Mouse (Mus musculus): Measurements from ENCODE around the gene Tox4. TPM values are rescaled to one million over a fixed set of nuclear protein-coding genes. Genes with fewer than 3 reads are reported as not detected.
"Not testable (repeated sequence)": the region's sequence is repeated elsewhere in the genome, so short reads cannot be mapped to it uniquely, and the experiment has no call there.

Tox4 gene
- polyA plus RNA-seq, 1 experiment from 2014 or later, result 40.2 TPM

- Histone ChIP-seq H3K27ac (no peak overlapping the region), H3K4me3 (no peak overlapping the region), H3K27me3 (ENCODE audit: insufficient read depth, poor library complexity, severe bottlenecking) (no peaks in the 10 kb centered on the region), H3K36me3 (peaks cover 34% of the 10 kb centered on the region), H3K4me1 (peaks cover 6% of the 10 kb centered on the region), H3K9me3 (no peaks in the 10 kb centered on the region)
- no peak for DNase-seq (ENCODE audit: low spot score)
- 92% methylated on average over 5 of the region's 5 CpGs for WGBS
Measured at GRCm38 (mm10) chr14:52283629-52284028, 4.7 kb downstream of the Tox4 start.

DNA sequence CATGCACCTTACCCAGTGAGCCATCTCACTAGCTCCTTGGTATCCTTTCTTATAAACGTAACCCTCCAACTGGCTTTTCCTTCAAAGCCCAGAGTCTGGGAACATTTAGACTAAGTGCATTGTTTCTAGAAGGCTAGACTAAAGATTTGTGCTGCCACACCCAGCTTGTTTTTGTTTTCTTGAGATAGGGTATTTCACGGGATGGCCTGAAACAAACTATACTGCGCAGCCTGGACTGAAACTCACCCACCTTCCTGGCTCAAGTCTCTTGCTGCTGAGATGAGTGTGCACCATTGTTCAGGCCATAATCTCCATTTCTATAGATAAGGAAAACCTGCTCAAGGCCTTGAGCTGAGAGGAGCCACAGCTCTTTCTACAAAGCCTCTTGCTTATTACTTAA is 5.2 kb downstream of the Tox4 start:
- H3K4me3 ChIP-seq, result no peak overlapping the region
- no peaks in the 10 kb centered on the region for H3K27me3 ChIP-seq (ENCODE audit: insufficient read depth, poor library complexity, severe bottlenecking)
- no peak for DNase-seq (ENCODE audit: low spot score)
- 77% methylated on average over 3 of the region's 3 CpGs for WGBS
- no peaks in the 10 kb centered on the region for H3K9me3 ChIP-seq
- H3K27ac ChIP-seq, result no peak overlapping the region
- H3K4me1 ChIP-seq, result peaks cover 6% of the 10 kb centered on the region
- H3K36me3 ChIP-seq, result peaks cover 40% of the 10 kb centered on the region

DNA sequence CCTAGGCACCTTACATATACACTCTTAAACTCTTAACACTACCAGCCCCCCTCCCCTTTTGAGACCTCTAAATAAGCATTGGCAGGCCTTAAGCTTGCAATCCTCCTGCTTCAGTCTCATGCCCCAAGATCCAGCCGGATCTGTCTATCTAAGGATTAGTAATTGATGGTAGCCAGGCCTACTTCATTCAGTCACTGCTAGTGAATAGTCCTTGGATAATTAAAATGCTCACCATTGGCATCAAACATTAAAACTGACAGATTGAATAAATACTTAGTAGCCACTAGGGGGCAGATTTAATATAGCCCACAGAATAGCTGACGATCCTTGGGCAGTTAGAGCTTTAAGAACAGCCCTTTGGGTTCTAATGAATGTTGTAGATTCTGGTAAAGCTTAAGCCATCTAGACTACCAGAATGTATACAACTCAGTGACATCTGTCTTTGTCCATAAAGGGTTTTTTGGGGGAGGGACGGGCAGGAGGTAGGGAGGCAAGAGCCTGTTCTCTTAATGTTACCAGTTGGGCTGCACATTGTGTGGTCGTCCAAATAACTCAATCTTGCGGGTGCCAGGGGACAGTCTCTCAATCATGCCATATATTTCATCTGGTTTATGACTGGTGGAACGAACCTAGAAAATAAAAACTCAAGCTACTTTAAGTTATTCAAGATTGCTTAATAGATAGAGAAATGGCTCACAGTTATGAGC is 16.8 kb downstream of the Tox4 start:
- WGBS, result 78% methylated on average over 6 of the region's 6 CpGs
- H3K27me3 ChIP-seq (ENCODE audit: insufficient read depth, poor library complexity, severe bottlenecking), result no peaks in the 10 kb centered on the region
- H3K4me3 ChIP-seq, result no peak overlapping the region
- H3K4me1 ChIP-seq, result no peaks in the 10 kb centered on the region
- H3K27ac ChIP-seq, result no peak overlapping the region
- peaks cover 90% of the 10 kb centered on the region for H3K36me3 ChIP-seq
- H3K9me3 ChIP-seq, result no peaks in the 10 kb centered on the region
- no peak for DNase-seq (ENCODE audit: low spot score)

DNA sequence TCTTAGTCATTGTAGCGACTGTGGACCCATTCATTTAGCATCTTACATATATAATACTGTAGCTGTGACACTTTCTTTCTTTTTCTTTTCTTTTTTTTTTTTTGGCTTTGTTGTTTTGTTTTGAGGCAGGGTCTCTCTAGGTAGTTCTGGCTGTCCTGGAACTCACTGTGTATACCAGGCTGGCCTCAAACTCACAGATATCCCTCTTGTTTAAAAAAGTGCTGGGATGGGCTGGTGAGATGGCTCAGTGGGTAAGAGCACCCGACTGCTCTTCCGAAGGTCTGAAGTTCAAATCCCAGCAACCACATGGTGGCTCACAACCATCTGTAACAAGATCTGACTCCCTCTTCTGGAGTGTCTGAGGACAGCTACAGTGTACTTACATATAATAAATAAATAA is 24.6 kb downstream of the Tox4 start:
- H3K27me3 ChIP-seq (ENCODE audit: insufficient read depth, poor library complexity, severe bottlenecking); H3K27ac ChIP-seq; H3K4me1 ChIP-seq; H3K9me3 ChIP-seq; DNase-seq (ENCODE audit: low spot score); H3K4me3 ChIP-seq: not testable (repeated sequence)
- WGBS, result 81% methylated on average over 3 of the region's 3 CpGs
- H3K36me3 ChIP-seq, result peaks cover 18% of the 10 kb centered on the region

GRCm38 (mm10) chr14:52304644-52305271 is 25.8 kb downstream of the Tox4 start, which contains the start of gene Mettl3:
Gene Mettl3, minus strand, starts transcription at chr14:52305128.
- no peaks in the 10 kb centered on the region for H3K9me3 ChIP-seq
- peaks cover 12% of the 10 kb centered on the region for H3K36me3 ChIP-seq
- H3K27me3 ChIP-seq (ENCODE audit: insufficient read depth, poor library complexity, severe bottlenecking), result no peaks in the 10 kb centered on the region
- H3K27ac ChIP-seq, result peak within 1 kb of the TSS; percentile 96
- WGBS, result under 1% methylated on average over 46 of the region's 46 CpGs
- H3K4me1 ChIP-seq, result peaks cover 5% of the 10 kb centered on the region; the same call in 1 of the 2 replicates
- peak within 1 kb of the TSS; percentile 82 for H3K4me3 ChIP-seq
- peak; percentile 97 for DNase-seq (ENCODE audit: low spot score)

DNA sequence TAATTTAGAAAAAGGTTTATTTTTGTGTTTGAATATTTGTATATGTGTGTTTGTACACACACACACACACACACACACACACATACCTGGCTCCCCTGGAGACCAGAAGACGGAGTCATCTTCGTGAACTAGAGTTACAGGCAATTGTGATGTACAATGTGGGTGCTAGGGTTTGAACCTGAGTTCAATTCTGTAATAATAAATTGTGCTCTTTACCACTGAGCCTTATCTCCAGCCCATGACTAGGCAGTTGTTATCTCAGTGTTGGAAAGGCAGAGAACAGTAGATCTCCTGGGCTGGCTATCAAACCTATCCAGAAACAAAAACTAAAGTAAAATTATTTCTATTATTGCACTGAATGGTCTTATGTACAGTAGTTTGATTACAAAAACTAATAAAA is 27.2 kb downstream of the Tox4 start:
- no peak for DNase-seq (ENCODE audit: low spot score)
- Histone ChIP-seq H3K27me3 (ENCODE audit: insufficient read depth, poor library complexity, severe bottlenecking) (no peaks in the 10 kb centered on the region), H3K27ac (no peak overlapping the region), H3K9me3 (no peaks in the 10 kb centered on the region), H3K4me1 (peaks cover 5% of the 10 kb centered on the region; the same call in 1 of the 2 replicates), H3K4me3 (no peak overlapping the region), H3K36me3 (peaks cover 11% of the 10 kb centered on the region; the same call in 1 of the 2 replicates)
- WGBS, result 97% methylated on average over 2 of the region's 2 CpGs

DNA sequence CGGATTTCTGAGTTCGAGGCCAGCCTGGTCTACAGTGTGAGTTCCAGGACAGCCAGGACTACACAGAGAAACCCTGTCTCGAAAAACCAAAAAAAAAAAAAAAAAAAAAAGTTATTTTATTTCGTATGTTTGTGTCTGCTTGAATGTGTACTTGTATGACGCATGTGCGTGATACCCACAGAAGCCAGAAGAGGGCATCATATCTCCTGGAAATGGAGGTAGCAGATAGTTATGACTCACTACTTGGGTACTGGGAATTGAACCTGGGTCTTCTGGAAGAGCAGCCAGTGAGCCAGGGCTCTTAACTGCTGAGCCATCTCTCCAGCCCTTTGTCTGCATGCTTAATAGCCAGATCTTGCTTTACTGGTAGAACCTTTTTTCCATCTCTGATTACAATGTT is 31.4 kb downstream of the Tox4 start:
- H3K27me3 ChIP-seq (ENCODE audit: insufficient read depth, poor library complexity, severe bottlenecking); H3K27ac ChIP-seq; H3K9me3 ChIP-seq; DNase-seq (ENCODE audit: low spot score); H3K4me3 ChIP-seq: not testable (repeated sequence)
- peaks cover 20% of the 10 kb centered on the region for H3K4me1 ChIP-seq
- 92% methylated on average over 5 of the region's 6 CpGs for WGBS
- peaks cover 48% of the 10 kb centered on the region for H3K36me3 ChIP-seq

DNA sequence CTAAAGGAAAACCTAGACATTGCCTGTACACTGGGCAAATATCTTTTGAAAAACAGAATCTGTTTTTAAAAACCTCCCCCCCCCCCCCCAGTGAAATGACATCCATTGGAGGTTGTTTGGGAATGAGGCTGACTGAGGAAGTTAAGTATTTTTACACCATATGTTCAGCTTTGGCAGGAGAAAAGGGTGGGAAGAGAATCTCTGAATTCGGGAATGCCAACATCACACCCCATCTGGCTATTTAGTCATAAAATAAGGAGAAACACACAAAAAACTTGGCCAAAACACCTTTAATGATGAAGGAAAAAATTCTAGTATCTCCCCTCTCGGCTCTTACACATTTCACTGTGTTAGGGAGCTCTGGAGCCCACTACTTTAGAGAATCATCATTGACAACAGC is 32.0 kb downstream of the Tox4 start:
- H3K4me1 ChIP-seq, result peaks cover 21% of the 10 kb centered on the region
- no peak for DNase-seq (ENCODE audit: low spot score)
- no peak overlapping the region for H3K27ac ChIP-seq
- 86% methylated on average over 2 of the region's 2 CpGs for WGBS
- no peaks in the 10 kb centered on the region for H3K27me3 ChIP-seq (ENCODE audit: insufficient read depth, poor library complexity, severe bottlenecking)
- peaks cover 48% of the 10 kb centered on the region for H3K36me3 ChIP-seq
- H3K9me3 ChIP-seq, result no peaks in the 10 kb centered on the region
- no peak overlapping the region for H3K4me3 ChIP-seq

DNA sequence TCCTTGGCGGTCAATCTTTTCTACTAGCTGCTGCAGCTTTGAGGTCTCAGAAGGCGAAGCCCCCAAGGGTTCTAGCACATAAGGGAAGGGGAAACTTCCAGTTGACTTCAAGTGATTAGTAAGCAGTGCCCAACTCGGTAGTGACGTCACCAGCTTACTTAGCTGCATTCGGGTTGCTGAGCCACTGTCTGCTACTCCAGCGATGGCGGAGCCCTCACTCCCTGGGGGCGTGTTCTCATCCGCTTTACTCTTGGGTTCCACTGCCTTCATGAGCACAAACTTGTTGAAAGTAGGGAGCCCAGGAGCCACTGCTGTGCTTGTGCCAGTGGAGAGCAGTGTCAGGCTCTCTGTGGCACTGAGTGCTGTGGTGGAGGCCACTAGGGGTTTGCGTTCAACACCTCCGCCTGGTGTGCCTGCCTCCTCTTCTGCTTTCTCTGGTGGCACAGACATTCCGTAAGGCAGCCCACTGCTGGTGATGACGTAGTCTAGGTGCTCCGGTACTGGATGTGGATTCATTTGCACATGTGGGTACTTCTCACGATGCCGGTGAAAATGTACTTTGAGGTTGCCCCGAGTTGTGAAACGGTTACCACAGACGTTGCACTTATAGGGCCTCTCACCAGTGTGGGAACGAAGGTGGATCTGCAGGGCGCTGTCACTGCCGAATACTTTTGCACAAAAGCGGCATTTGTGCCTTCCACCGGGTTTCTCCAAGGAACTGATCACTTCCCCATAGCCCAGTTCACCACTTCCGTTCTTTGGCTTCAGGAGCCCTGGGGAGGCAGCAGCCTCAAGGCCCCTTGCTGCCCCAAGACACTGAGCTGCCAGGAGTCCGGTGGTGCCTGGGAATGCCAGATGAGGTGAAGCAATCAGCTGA is 35.2 kb downstream of the Tox4 start:
- 78% methylated on average over 26 of the region's 26 CpGs for whole genome bisulfite sequencing
- H3K9me3 ChIP-seq, result no peaks in the 10 kb centered on the region
- H3K4me3 ChIP-seq, result peak overlapping the region; percentile 89
- H3K27ac ChIP-seq, result peak overlapping the region; percentile 95; the same call in 1 of the 2 replicates
- peaks cover 45% of the 10 kb centered on the region for H3K36me3 ChIP-seq
- H3K27me3 ChIP-seq (ENCODE audit: insufficient read depth, poor library complexity, severe bottlenecking), result no peaks in the 10 kb centered on the region
- H3K4me1 ChIP-seq, result peaks cover 29% of the 10 kb centered on the region
- no peak for DNase-seq (ENCODE audit: low spot score)

GRCm38 (mm10) chr14:52314808-52315150 is 35.8 kb downstream of the Tox4 start:
- DNase-seq (ENCODE audit: low spot score), result no peak
- Histone ChIP-seq H3K4me1 (peaks cover 29% of the 10 kb centered on the region), H3K27me3 (ENCODE audit: insufficient read depth, poor library complexity, severe bottlenecking) (no peaks in the 10 kb centered on the region), H3K36me3 (peaks cover 44% of the 10 kb centered on the region), H3K4me3 (peak overlapping the region; percentile 89), H3K9me3 (no peaks in the 10 kb centered on the region), H3K27ac (peak overlapping the region; percentile 95)
- 36% methylated on average over 8 of the region's 8 CpGs for WGBS

- no peak for DNase-seq (ENCODE audit: low spot score)
- 4% methylated on average over 17 of the region's 17 CpGs for WGBS
- peaks cover 29% of the 10 kb centered on the region for H3K4me1 ChIP-seq
- H3K27ac ChIP-seq, result peak overlapping the region; percentile 95
- peak overlapping the region; percentile 89 for H3K4me3 ChIP-seq
- H3K36me3 ChIP-seq, result peaks cover 43% of the 10 kb centered on the region
- H3K27me3 ChIP-seq (ENCODE audit: insufficient read depth, poor library complexity, severe bottlenecking), result no peaks in the 10 kb centered on the region
- H3K9me3 ChIP-seq, result no peaks in the 10 kb centered on the region
Measured at GRCm38 (mm10) chr14:52315283-52315780, 36.4 kb downstream of the Tox4 start.

DNA sequence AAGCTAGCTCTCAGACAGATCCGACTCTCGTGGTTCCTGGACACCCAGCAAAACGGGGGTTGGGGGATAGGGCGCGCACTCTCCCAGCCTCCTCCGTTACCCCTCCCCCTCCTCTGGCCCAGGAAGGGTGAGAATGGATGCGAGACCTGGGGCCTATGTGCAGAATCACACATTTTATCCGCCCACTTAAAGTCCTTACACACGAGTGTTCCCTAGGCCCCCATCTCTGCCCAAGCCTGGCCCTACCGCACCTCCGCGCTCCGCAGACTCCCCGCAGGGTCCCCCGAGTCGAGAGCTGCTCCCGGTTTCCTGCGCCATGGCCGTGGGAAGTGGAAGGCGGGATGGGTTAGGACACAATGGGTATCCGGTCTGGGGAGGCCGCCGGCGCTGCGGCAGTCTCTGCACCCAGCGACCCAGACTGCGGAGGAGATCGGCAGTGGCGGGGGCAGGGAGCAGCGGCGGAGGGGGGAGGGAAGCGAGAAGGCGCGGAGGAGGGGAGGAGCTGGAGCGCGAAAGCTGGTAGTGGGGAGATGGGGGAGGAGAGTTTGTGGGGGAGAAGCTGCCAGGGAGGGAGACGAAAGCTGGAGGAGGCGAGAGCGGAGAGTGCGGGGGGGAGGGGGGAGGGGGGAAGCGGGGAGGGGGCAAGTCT is 37.0 kb downstream of the Tox4 start:
- WGBS, result 0% methylated on average over 28 of the region's 41 CpGs
- Histone ChIP-seq H3K27me3 (ENCODE audit: insufficient read depth, poor library complexity, severe bottlenecking) (no peaks in the 10 kb centered on the region), H3K4me1 (peaks cover 29% of the 10 kb centered on the region), H3K27ac (peak overlapping the region; percentile 95), H3K9me3 (no peaks in the 10 kb centered on the region), H3K36me3 (peaks cover 38% of the 10 kb centered on the region), H3K4me3 (peak overlapping the region; percentile 89)
- peak; percentile 83 for DNase-seq (ENCODE audit: low spot score)

Measured in heart, embryonic 10.5 days (tissue).